Mouse (Mus musculus) adrenal gland, postnatal 4 days (tissue): ENCODE data around the gene Gm10668. TPM values are rescaled to one million over a fixed set of nuclear protein-coding genes. Genes with fewer than 3 reads are reported as not detected.
"Not testable (repeated sequence)": the region's sequence is repeated elsewhere in the genome, so short reads cannot be mapped to it uniquely, and the experiment has no call there.

Source experiments
- DNase-seq, 2 experiments: peaks; one replicate each; pipeline ENCODE4 v3.0.0; 2021 to 2022; ENCODE audit warnings: low spot score in 2 of 2, mixed read lengths in 2 of 2
- long read RNA-seq, 2 experiments: library from polyadenylated mRNA; stranded (forward); transcript quantifications; one replicate each; pipeline ENCODE4 v2.0.0; 2021
- total RNA-seq, 2 experiments: library from RNA; stranded (reverse); gene quantifications; 2 replicates each; pipeline ENCODE4 v1.2.3; 2021

Gm10668 gene
- total RNA-seq: not detected
- long read RNA-seq, experiment 1: 0 reads
- long read RNA-seq, experiment 2: 0 reads

GRCm38 (mm10) chr7:20730524-20730923 is at the start of gene Gm10668:
Gene Gm10668 (minus strand): TSS chr7:20730624.
- not testable (repeated sequence) for DNase-seq

DNA sequence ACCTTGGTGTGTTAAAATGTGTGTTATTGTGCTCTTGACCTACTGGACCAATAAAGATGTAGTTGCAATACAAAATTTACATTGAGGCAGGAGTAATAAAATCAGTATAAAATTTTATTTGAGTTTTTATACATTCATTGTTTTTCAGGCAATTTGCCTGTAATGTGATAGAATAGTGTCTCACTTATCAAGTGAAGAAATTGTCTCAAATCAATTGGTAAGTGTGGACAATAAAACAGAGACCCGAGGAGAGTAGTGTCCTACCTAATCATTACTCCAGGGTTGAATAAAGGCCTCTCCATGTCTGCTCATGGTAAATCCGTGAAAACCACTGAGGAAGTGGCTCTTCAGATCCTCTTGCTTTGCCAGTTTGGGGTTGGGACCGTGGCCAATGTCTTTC is 40.5 kb upstream of the Gm10668 start, which contains the start of gene Vmn1r112:
Gene Vmn1r112, plus strand, starts transcription at position 301 of the 400 bp plus-strand sequence.
- DNase-seq: not testable (repeated sequence)

DNA sequence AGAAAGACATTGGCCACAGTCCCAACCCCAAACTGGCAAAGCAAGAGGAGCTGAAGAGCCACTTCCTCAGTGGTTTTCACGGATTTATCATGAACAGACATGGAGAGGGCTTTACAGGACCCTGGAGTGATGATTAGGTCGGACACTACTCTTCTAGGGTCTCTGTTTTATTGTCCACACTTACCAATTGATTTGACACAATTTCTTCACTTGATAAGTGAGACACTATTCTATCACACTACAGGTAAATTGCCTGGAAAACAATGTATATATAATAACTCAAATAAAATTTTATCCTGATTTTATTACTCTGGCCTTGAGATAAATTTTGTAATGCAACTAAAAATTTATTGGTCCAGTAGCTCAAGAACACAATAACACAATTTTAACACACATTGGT is 27.3 kb downstream of the Gm10668 start, which contains the start of gene Vmn1r111:
Gene Vmn1r111, minus strand, starts transcription at position 101 of the 400 bp plus-strand sequence.
- DNase-seq: not testable (repeated sequence)

Other genes with a start within 250 kb of the Gm10668 start
- not detected for gene Vmn1r103, start 220.1 kb downstream of the Gm10668 start, total RNA-seq
- gene Vmn1r104, start 196.8 kb downstream of the Gm10668 start, total RNA-seq: not detected
- gene Gm5726, start 184.9 kb downstream of the Gm10668 start, total RNA-seq: not detected
- gene Gm4141, start 154.4 kb downstream of the Gm10668 start, total RNA-seq: not detected
- gene Gm4513, start 131.6 kb downstream of the Gm10668 start, total RNA-seq: not detected
- not detected for gene Vmn1r107, start 61.7 kb downstream of the Gm10668 start, total RNA-seq
- not detected for gene Vmn1r111, start 27.4 kb downstream of the Gm10668 start, total RNA-seq
- not detected for gene Vmn1r112, start 40.6 kb upstream of the Gm10668 start, total RNA-seq
- not detected for gene Vmn1r113, start 56.7 kb upstream of the Gm10668 start, total RNA-seq
- gene Vmn1r114, start 81.6 kb upstream of the Gm10668 start, total RNA-seq: not detected
- gene Vmn1r115, start 114.4 kb upstream of the Gm10668 start, total RNA-seq: not detected
- not detected for gene Vmn1r116, start 141.6 kb upstream of the Gm10668 start, total RNA-seq
- gene Vmn1r117, start 153.5 kb upstream of the Gm10668 start, total RNA-seq: not detected
- gene Vmn1r118, start 181.7 kb upstream of the Gm10668 start, total RNA-seq: not detected